Mouse (Mus musculus): ENCODE data around the gene Gm1123. TPM values are rescaled to one million over a fixed set of nuclear protein-coding genes. Genes with fewer than 3 reads are reported as not detected.

Gene Gm1123
- polyA plus RNA-seq (2015; fragmentation: Nextera tagmentation; extraction: Ambion mirVana) = not detected in 2 replicates

- Histone ChIP-seq H3K27ac (replicated peaks) (no peak within 1 kb of the TSS), H3K4me3 (replicated peaks) (no peak within 1 kb of the TSS), H3K4me2 (replicated peaks) (no peak within 1 kb of the TSS), H3K36me3 (0 out of 2 replicates have a peak, but pooled peaks cover 4% of the 10 kb centered on the region), H3K27me3 (no peaks in the 10 kb centered on the region), H3K4me1 (no peaks in the 10 kb centered on the region), H3K9ac (no peak within 1 kb of the TSS), H3K9me3 (replicated peaks) (no peaks in the 10 kb centered on the region)
- WGBS = 78% methylated on average over 12 of the region's 12 CpGs
- no peak for ATAC-seq (ENCODE audit: insufficient number of reproducible peaks, low FRiP score, low TSS enrichment, low read depth)
These were observed at the start of gene Gm1123 for GRCm38 (mm10) chr9:99035575-99035974. Gene Gm1123, minus strand, starts transcription at chr9:99035715.

GRCm38 (mm10) chr9:99081718-99082117, 46.2 kb upstream of the Gm1123 start:
- H3K4me2 ChIP-seq (replicated peaks) = no peak overlapping the region
- no peaks in the 10 kb centered on the region for H3K4me1 ChIP-seq
- H3K4me3 ChIP-seq (replicated peaks) = no peak overlapping the region
- no peaks in the 10 kb centered on the region for H3K36me3 ChIP-seq
- H3K9ac ChIP-seq = no peak overlapping the region
- H3K27me3 ChIP-seq = no peaks in the 10 kb centered on the region
- H3K9me3 ChIP-seq (replicated peaks) = no peaks in the 10 kb centered on the region
- no peak for ATAC-seq (ENCODE audit: insufficient number of reproducible peaks, low FRiP score, low TSS enrichment, low read depth)
- 88% methylated on average over 5 of the region's 5 CpGs for WGBS
- no peak overlapping the region for H3K27ac ChIP-seq (replicated peaks)

- H3K9me3 ChIP-seq (replicated peaks) = no peaks in the 10 kb centered on the region
- H3K27ac ChIP-seq (replicated peaks) = no peak overlapping the region
- no peaks in the 10 kb centered on the region for H3K4me1 ChIP-seq
- H3K9ac ChIP-seq = no peak overlapping the region
- ATAC-seq (ENCODE audit: insufficient number of reproducible peaks, low FRiP score, low TSS enrichment, low read depth) = no peak
- H3K4me2 ChIP-seq (replicated peaks) = no peak overlapping the region
- no peaks in the 10 kb centered on the region for H3K27me3 ChIP-seq
- 73% methylated on average over 3 of the region's 3 CpGs for WGBS
- no peaks in the 10 kb centered on the region for H3K36me3 ChIP-seq
- H3K4me3 ChIP-seq (replicated peaks) = no peak overlapping the region
These were observed 45.8 kb upstream of the Gm1123 start for GRCm38 (mm10) chr9:99081308-99081707.

- no peak for ATAC-seq (ENCODE audit: insufficient number of reproducible peaks, low FRiP score, low TSS enrichment, low read depth)
- WGBS = 93% methylated on average over 2 of the region's 2 CpGs
These were observed 45.1 kb upstream of the Gm1123 start for GRCm38 (mm10) chr9:99080657-99081056.

GRCm38 (mm10) chr9:99074462-99074861, 38.9 kb upstream of the Gm1123 start:
- WGBS = 69% methylated on average over 2 of the region's 2 CpGs
- H3K9ac ChIP-seq = no peak overlapping the region
- H3K27me3 ChIP-seq = no peaks in the 10 kb centered on the region
- H3K4me1 ChIP-seq = no peaks in the 10 kb centered on the region
- no peak overlapping the region for H3K27ac ChIP-seq (replicated peaks)
- ATAC-seq (ENCODE audit: insufficient number of reproducible peaks, low FRiP score, low TSS enrichment, low read depth) = no peak
- no peak overlapping the region for H3K4me3 ChIP-seq (replicated peaks)
- no peaks in the 10 kb centered on the region for H3K9me3 ChIP-seq (replicated peaks)
- H3K4me2 ChIP-seq (replicated peaks) = no peak overlapping the region
- H3K36me3 ChIP-seq = no peaks in the 10 kb centered on the region

More at GRCm38 (mm10) chr9:99080657-99081056, 45.1 kb upstream of the Gm1123 start:
- no peaks in the 10 kb centered on the region for H3K36me3 ChIP-seq
- H3K4me2 ChIP-seq (replicated peaks) = no peak overlapping the region
- no peak overlapping the region for H3K27ac ChIP-seq (replicated peaks)
- H3K27me3 ChIP-seq = no peaks in the 10 kb centered on the region
- no peaks in the 10 kb centered on the region for H3K4me1 ChIP-seq
- H3K4me3 ChIP-seq (replicated peaks) = no peak overlapping the region
- H3K9ac ChIP-seq = no peak overlapping the region
- H3K9me3 ChIP-seq (replicated peaks) = no peaks in the 10 kb centered on the region

- no peak overlapping the region for H3K27ac ChIP-seq (replicated peaks)
- ATAC-seq (ENCODE audit: insufficient number of reproducible peaks, low FRiP score, low TSS enrichment, low read depth) = no peak
- H3K4me1 ChIP-seq = no peaks in the 10 kb centered on the region
- H3K4me2 ChIP-seq (replicated peaks) = no peak overlapping the region
- H3K4me3 ChIP-seq (replicated peaks) = no peak overlapping the region
- 70% methylated on average over 4 of the region's 4 CpGs for WGBS
- H3K36me3 ChIP-seq = no peaks in the 10 kb centered on the region
- H3K27me3 ChIP-seq = no peaks in the 10 kb centered on the region
- no peak overlapping the region for H3K9ac ChIP-seq
- no peaks in the 10 kb centered on the region for H3K9me3 ChIP-seq (replicated peaks)
These were observed 37.0 kb upstream of the Gm1123 start for GRCm38 (mm10) chr9:99072538-99072937.

GRCm38 (mm10) chr9:99065311-99065710, 29.8 kb upstream of the Gm1123 start:
- WGBS = 80% methylated on average over 5 of the region's 5 CpGs
- no peaks in the 10 kb centered on the region for H3K9me3 ChIP-seq (replicated peaks)
- no peak for ATAC-seq (ENCODE audit: insufficient number of reproducible peaks, low FRiP score, low TSS enrichment, low read depth)

GRCm38 (mm10) chr9:99064216-99064615, 28.7 kb upstream of the Gm1123 start:
- H3K27me3 ChIP-seq = no peaks in the 10 kb centered on the region
- H3K4me1 ChIP-seq = no peaks in the 10 kb centered on the region
- no peak overlapping the region for H3K4me2 ChIP-seq (replicated peaks)
- no peaks in the 10 kb centered on the region for H3K9me3 ChIP-seq (replicated peaks)
- H3K36me3 ChIP-seq = no peaks in the 10 kb centered on the region
- H3K27ac ChIP-seq (replicated peaks) = no peak overlapping the region
- no peak overlapping the region for H3K4me3 ChIP-seq (replicated peaks)
- no peak for ATAC-seq (ENCODE audit: insufficient number of reproducible peaks, low FRiP score, low TSS enrichment, low read depth)
- no peak overlapping the region for H3K9ac ChIP-seq
- 42% methylated on average over 2 of the region's 2 CpGs for WGBS

More at GRCm38 (mm10) chr9:99065311-99065710, 29.8 kb upstream of the Gm1123 start:
- Histone ChIP-seq H3K4me1 (no peaks in the 10 kb centered on the region), H3K27ac (replicated peaks) (no peak overlapping the region), H3K27me3 (no peaks in the 10 kb centered on the region), H3K9ac (no peak overlapping the region), H3K36me3 (no peaks in the 10 kb centered on the region), H3K4me3 (replicated peaks) (no peak overlapping the region), H3K4me2 (replicated peaks) (no peak overlapping the region)

- ATAC-seq (ENCODE audit: insufficient number of reproducible peaks, low FRiP score, low TSS enrichment, low read depth) = 0 out of 2 replicates have a peak, but pooled peaks have one; percentile 10
- H3K27me3 ChIP-seq = no peaks in the 10 kb centered on the region
- no peak overlapping the region for H3K27ac ChIP-seq (replicated peaks)
- no peaks in the 10 kb centered on the region for H3K36me3 ChIP-seq
- H3K4me1 ChIP-seq = no peaks in the 10 kb centered on the region
- H3K9me3 ChIP-seq (replicated peaks) = no peaks in the 10 kb centered on the region
- no peak overlapping the region for H3K9ac ChIP-seq
- H3K4me2 ChIP-seq (replicated peaks) = no peak overlapping the region
- H3K4me3 ChIP-seq (replicated peaks) = no peak overlapping the region
- 38% methylated on average over 7 of the region's 7 CpGs for WGBS
These were observed 27.0 kb upstream of the Gm1123 start for GRCm38 (mm10) chr9:99062544-99062943.

- Histone ChIP-seq H3K4me3 (replicated peaks) (no peak overlapping the region), H3K4me2 (replicated peaks) (no peak overlapping the region), H3K4me1 (no peaks in the 10 kb centered on the region), H3K9ac (no peak overlapping the region), H3K27ac (replicated peaks) (no peak overlapping the region), H3K27me3 (no peaks in the 10 kb centered on the region), H3K9me3 (replicated peaks) (no peaks in the 10 kb centered on the region), H3K36me3 (no peaks in the 10 kb centered on the region)
- ATAC-seq (ENCODE audit: insufficient number of reproducible peaks, low FRiP score, low TSS enrichment, low read depth) = no peak
- 56% methylated on average over 3 of the region's 3 CpGs for WGBS
These were observed 22.2 kb upstream of the Gm1123 start for GRCm38 (mm10) chr9:99057751-99058150.

GRCm38 (mm10) chr9:99049760-99050159, 14.2 kb upstream of the Gm1123 start:
- ATAC-seq (ENCODE audit: insufficient number of reproducible peaks, low FRiP score, low TSS enrichment, low read depth) = no peak
- Histone ChIP-seq H3K9ac (no peak overlapping the region), H3K9me3 (replicated peaks) (no peaks in the 10 kb centered on the region), H3K4me1 (no peaks in the 10 kb centered on the region), H3K4me3 (replicated peaks) (no peak overlapping the region), H3K4me2 (replicated peaks) (no peak overlapping the region), H3K36me3 (0 out of 2 replicates have a peak, but pooled peaks cover 8% of the 10 kb centered on the region), H3K27me3 (no peaks in the 10 kb centered on the region), H3K27ac (replicated peaks) (no peak overlapping the region)
- 59% methylated on average over 6 of the region's 6 CpGs for WGBS

GRCm38 (mm10) chr9:99048724-99049250, 13.3 kb upstream of the Gm1123 start:
- ATAC-seq (ENCODE audit: insufficient number of reproducible peaks, low FRiP score, low TSS enrichment, low read depth) = no peak
- no peak overlapping the region for H3K27ac ChIP-seq (replicated peaks)
- no peak overlapping the region for H3K9ac ChIP-seq
- H3K4me1 ChIP-seq = no peaks in the 10 kb centered on the region
- no peaks in the 10 kb centered on the region for H3K27me3 ChIP-seq
- 0 out of 2 replicates have a peak, but pooled peaks cover 8% of the 10 kb centered on the region for H3K36me3 ChIP-seq
- no peak overlapping the region for H3K4me2 ChIP-seq (replicated peaks)
- WGBS = 48% methylated on average over 1 of the region's 1 CpGs
- H3K4me3 ChIP-seq (replicated peaks) = no peak overlapping the region
- no peaks in the 10 kb centered on the region for H3K9me3 ChIP-seq (replicated peaks)

All from embryonic facial prominence, embryonic 15.5 days (tissue).